In the genomic region with DNA sequence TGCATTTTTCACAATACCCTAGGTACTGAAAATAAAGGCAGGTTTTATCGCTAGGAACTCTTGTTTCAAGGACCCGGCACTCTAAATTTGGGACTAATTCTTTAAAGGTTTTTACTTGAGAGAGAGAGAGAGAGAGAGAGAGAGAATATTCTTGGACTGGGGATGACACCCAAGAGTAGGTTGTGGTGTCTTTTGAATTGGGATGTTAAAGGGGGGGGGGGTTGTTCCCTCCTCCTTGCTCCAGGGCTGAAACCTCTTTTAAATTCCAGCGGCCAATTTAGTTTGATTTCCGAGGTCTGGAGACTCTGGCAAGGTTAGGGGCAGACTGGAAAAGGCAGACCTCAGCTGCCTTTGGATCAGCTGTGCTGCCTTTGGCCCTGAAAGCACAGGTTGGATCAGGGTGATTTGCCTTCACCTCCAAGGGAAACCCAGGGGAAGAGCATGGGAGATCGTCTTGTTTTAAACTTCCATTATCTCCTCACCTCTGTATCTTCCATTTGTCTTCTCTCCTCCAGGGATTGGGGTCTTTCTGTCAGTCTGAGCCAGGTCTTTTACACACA, we compare ENCODE assay signal across 14 mouse cellular contexts.
DNase-seq lines count a peak whose midpoint lies in the region; ATAC-seq lines count a peak whose summit lies in the region.
"Had no signal": no experiment of that assay in that cellular context is flagged by ENCODE, and none has a peak within 500 bp of the region (broad histone marks: within the 10 kb centered on the region; RNA-seq: fewer than 3 reads in every experiment).

No protein-coding gene starts in this region.

- H3K27ac ChIP-seq in intestine, embryonic 14.5 days (ENCODE audit: low read depth), result no peak overlapping the region
- no peak overlapping the region for H3K27ac ChIP-seq in intestine, embryonic 15.5 days
- H3K27ac ChIP-seq in hindbrain, embryonic 11.5 days (ENCODE audit: low read depth, low read length), result 0 out of 2 replicates have a peak overlapping the region, but pooled peaks have one; percentile 36
- peak overlapping the region; percentile 42; the same call in 1 of the 2 replicates for H3K27ac ChIP-seq in midbrain, embryonic 12.5 days (replicated peaks)
- H3K27ac ChIP-seq: macrophage had no signal

- peaks cover 35% of the 10 kb centered on the region for H3K4me1 ChIP-seq in intestine, embryonic 14.5 days (replicated peaks; ENCODE audit: control insufficient read depth, insufficient read depth, low read length)
- peaks cover 28% of the 10 kb centered on the region for H3K4me1 ChIP-seq in intestine, embryonic 15.5 days (replicated peaks)
- H3K4me1 ChIP-seq in hindbrain, embryonic 11.5 days (replicated peaks; ENCODE audit: control insufficient read depth, insufficient read depth, low read length), result peaks cover 27% of the 10 kb centered on the region
- peaks cover 66% of the 10 kb centered on the region for H3K4me1 ChIP-seq in midbrain, embryonic 12.5 days

- H3K9me3 ChIP-seq in intestine, embryonic 14.5 days (ENCODE audit: control insufficient read depth, low read length), result no peaks in the 10 kb centered on the region
- no peaks in the 10 kb centered on the region for H3K9me3 ChIP-seq in intestine, embryonic 15.5 days
- no peaks in the 10 kb centered on the region for H3K9me3 ChIP-seq in hindbrain, embryonic 11.5 days (ENCODE audit: control insufficient read depth, low read length)
- H3K9me3 ChIP-seq in midbrain, embryonic 12.5 days, result no peaks in the 10 kb centered on the region

- no peaks in the 10 kb centered on the region for H3K36me3 ChIP-seq in intestine, embryonic 14.5 days (ENCODE audit: control insufficient read depth, insufficient read depth, low read length)
- no peaks in the 10 kb centered on the region for H3K36me3 ChIP-seq in intestine, embryonic 15.5 days
- H3K36me3 ChIP-seq in hindbrain, embryonic 11.5 days (ENCODE audit: control insufficient read depth, insufficient read depth, low read length), result no peaks in the 10 kb centered on the region
- no peaks in the 10 kb centered on the region for H3K36me3 ChIP-seq in midbrain, embryonic 12.5 days

- WGBS in intestine, embryonic 14.5 days, result 28% methylated on average over 5 of the region's 5 CpGs
- 29% methylated on average over 5 of the region's 5 CpGs for WGBS in intestine, embryonic 15.5 days
- 3% methylated on average over 5 of the region's 5 CpGs for WGBS in hindbrain, embryonic 11.5 days
- WGBS in midbrain, embryonic 12.5 days, result 9% methylated on average over 5 of the region's 5 CpGs

- 0 out of 2 replicates have a peak overlapping the region, but pooled peaks have one; percentile 20 for H3K4me2 ChIP-seq in intestine, embryonic 14.5 days (ENCODE audit: low read length)
- H3K4me2 ChIP-seq in intestine, embryonic 15.5 days (replicated peaks), result no peak overlapping the region
- no peak overlapping the region; the same call in 1 of the 2 replicates for H3K4me2 ChIP-seq in hindbrain, embryonic 11.5 days (replicated peaks; ENCODE audit: low read depth, low read length)
- H3K4me2 ChIP-seq in midbrain, embryonic 12.5 days (replicated peaks), result peak overlapping the region; percentile 44

- 0 out of 2 replicates have a peak overlapping the region, but pooled peaks have one; percentile 10 for H3K4me3 ChIP-seq in intestine, embryonic 14.5 days (ENCODE audit: low read depth, low read length)
- H3K4me3 ChIP-seq in intestine, embryonic 15.5 days (replicated peaks), result no peak overlapping the region
- H3K4me3 ChIP-seq in hindbrain, embryonic 11.5 days (ENCODE audit: low read depth, low read length), result no peak overlapping the region
- H3K4me3 ChIP-seq in midbrain, embryonic 12.5 days, result 0 out of 2 replicates have a peak overlapping the region, but pooled peaks have one; percentile 17
- H3K4me3 ChIP-seq: erythroblast, embryonic 14.5 days had no signal

- no peak overlapping the region for H3K9ac ChIP-seq in intestine, embryonic 14.5 days (ENCODE audit: low read length)
- no peak overlapping the region for H3K9ac ChIP-seq in intestine, embryonic 15.5 days
- H3K9ac ChIP-seq in hindbrain, embryonic 11.5 days (ENCODE audit: low read depth, low read length), result no peak overlapping the region
- no peak overlapping the region; the same call in 1 of the 2 replicates for H3K9ac ChIP-seq in midbrain, embryonic 12.5 days (replicated peaks)

- H3K27me3 ChIP-seq in intestine, embryonic 14.5 days (replicated peaks; ENCODE audit: control insufficient read depth, insufficient read depth, low read length), result peaks cover 46% of the 10 kb centered on the region
- H3K27me3 ChIP-seq in intestine, embryonic 15.5 days (replicated peaks), result peaks cover 27% of the 10 kb centered on the region
- H3K27me3 ChIP-seq in hindbrain, embryonic 11.5 days (ENCODE audit: control insufficient read depth, insufficient read depth, low read length), result peaks cover 47% of the 10 kb centered on the region
- H3K27me3 ChIP-seq in midbrain, embryonic 12.5 days, result peaks cover 63% of the 10 kb centered on the region

- no peak for ATAC-seq in intestine, embryonic 14.5 days (replicated peaks; ENCODE audit: low FRiP score, low TSS enrichment, low read depth)
- ATAC-seq in intestine, embryonic 15.5 days, result no peak
- no peak for ATAC-seq in hindbrain, embryonic 11.5 days (ENCODE audit: low FRiP score)
- ATAC-seq in midbrain, embryonic 12.5 days (ENCODE audit: low FRiP score, low read depth), result no peak
- ATAC-seq in erythroblast, adult 5-6 weeks (replicated peaks; ENCODE audit: low FRiP score, poor library complexity, severe bottlenecking), result no peak

- peak; percentile 60 for DNase-seq in intestine, embryonic 14.5 days (ENCODE audit: low spot score)
- peak; percentile 53 for DNase-seq in embryo, embryonic 9.5 days (ENCODE audit: extremely low spot score)
- DNase-seq in hindbrain, embryonic 11.5 days (ENCODE audit: low spot score), result peak; percentile 36
- DNase-seq in layer of hippocampus, adult 11-12 months (ENCODE audit: low spot score), result no peak
- no peak for DNase-seq in c-Kit-positive CD71-positive TER-119-positive erythroid progenitor cells, embryonic 14.5 days (ENCODE audit: low spot score)
- DNase-seq: cerebellum, adult 9-10 months; gastrocnemius, postnatal 36 days; spleen, adult 18-20 months; thymus, postnatal 25 days had no signal

Comparison
In these comparisons a context has a peak if more than half of its experiments do, and no peak if none do; other contexts are left out.
1. H3K4me2 ChIP-seq: peak in intestine, embryonic 14.5 days (single experiment) and midbrain, embryonic 12.5 days (single experiment); none in intestine, embryonic 15.5 days (single experiment) and hindbrain, embryonic 11.5 days (single experiment).
2. H3K4me3 ChIP-seq: peak in intestine, embryonic 14.5 days (single experiment) and midbrain, embryonic 12.5 days (single experiment); none in intestine, embryonic 15.5 days (single experiment) and hindbrain, embryonic 11.5 days (single experiment).
3. DNase-seq: peak in intestine, embryonic 14.5 days (single experiment), embryo, embryonic 9.5 days (single experiment) and hindbrain, embryonic 11.5 days (single experiment); none in layer of hippocampus, adult 11-12 months (single experiment) and c-Kit-positive CD71-positive TER-119-positive erythroid progenitor cells, embryonic 14.5 days (single experiment).
4. H3K27ac ChIP-seq: peak in hindbrain, embryonic 11.5 days (single experiment) and midbrain, embryonic 12.5 days (single experiment); none in intestine, embryonic 14.5 days (single experiment) and intestine, embryonic 15.5 days (single experiment).